Mouse (Mus musculus) E14TG2a.4 (cell line): Measurements from ENCODE around the gene Rptor.

ENCODE experiments used
- CTCF ChIP-seq: conservative IDR thresholded peaks from 2 replicates; pipeline ENCODE4 v1.5.1; 2014; ENCODE audit warnings: low read length
- NANOG ChIP-seq: IDR thresholded peaks from 2 replicates; pipeline ENCODE4 v1.6.1; 2014; ENCODE audit warnings: borderline replicate concordance, low read length, mixed read lengths

DNA sequence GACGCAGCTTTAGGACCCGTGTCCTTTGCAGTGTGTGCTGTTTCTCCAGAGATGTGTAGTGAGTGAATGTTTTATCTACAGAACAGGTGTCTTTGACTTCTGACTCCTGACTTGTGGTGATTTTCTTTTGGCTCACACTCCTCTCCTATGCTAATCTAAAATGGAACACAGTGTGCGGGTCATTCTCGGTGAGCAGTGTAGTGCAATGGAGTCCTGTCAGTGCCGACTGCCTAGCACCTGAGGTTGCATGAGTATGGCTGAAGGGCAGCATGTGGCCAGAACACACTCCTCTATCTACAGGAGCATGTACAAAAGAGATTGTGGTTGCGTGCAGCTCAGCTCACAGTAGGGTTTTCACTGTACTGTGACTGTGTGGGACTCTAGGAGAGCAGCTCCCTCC lies 163.3 kb downstream of the Rptor start:
- TF ChIP-seq CTCF (no peak), NANOG (no peak)
